Mouse (Mus musculus) left cerebral cortex, adult 18-20 months (tissue): ENCODE measurements around the gene Arrdc2. TPM values are rescaled to one million over a fixed set of nuclear protein-coding genes. Genes with fewer than 3 reads are reported as not detected.
A peak's percentile ranks its signal among the peaks of the same experiment; 100 is the strongest.
"Not testable (repeated sequence)": the region's sequence is repeated elsewhere in the genome, so short reads cannot be mapped to it uniquely, and the experiment has no call there.

Source experiments
- DNase-seq, 2 experiments: peaks; one replicate each; pipeline ENCODE4 v3.0.0; 2021 to 2022; ENCODE audit warnings: low spot score in 2 of 2, mixed read lengths in 1 of 2
- total RNA-seq, 2 experiments: library from RNA; stranded (reverse); gene quantifications; 2 replicates each; pipeline ENCODE4 v1.2.3; 2021

Gene Arrdc2
- total RNA-seq, 2 experiments from 2014 or later: 12.0 to 13.3 TPM

DNA sequence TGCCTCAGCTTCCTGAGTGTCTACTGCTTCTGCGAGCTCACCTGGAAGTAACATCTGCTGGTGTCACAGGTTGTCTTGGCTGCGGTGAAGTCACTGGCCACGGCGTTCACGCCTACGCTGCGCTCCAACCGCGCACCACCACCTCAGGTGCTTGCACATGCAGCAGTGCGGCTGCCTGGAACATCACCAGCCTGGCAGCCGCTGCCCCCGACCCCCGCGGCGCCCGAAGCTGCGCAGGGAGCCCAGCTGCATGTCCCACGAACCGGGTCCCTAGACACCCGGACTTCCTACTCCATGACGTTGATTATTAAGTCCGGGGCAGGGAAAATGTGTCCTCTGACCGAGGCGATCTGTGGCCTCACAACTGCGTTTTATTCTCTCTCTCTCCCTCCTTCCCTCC lies 3.0 kb upstream of the Arrdc2 start:
- no peak for DNase-seq

GRCm38 (mm10) chr8:70841147-70842072 lies 1.9 kb upstream of the Arrdc2 start:
- peak; percentile 90 to 94 for DNase-seq

GRCm38 (mm10) chr8:70840590-70840989 lies 1.1 kb upstream of the Arrdc2 start:
- DNase-seq: no peak

DNA sequence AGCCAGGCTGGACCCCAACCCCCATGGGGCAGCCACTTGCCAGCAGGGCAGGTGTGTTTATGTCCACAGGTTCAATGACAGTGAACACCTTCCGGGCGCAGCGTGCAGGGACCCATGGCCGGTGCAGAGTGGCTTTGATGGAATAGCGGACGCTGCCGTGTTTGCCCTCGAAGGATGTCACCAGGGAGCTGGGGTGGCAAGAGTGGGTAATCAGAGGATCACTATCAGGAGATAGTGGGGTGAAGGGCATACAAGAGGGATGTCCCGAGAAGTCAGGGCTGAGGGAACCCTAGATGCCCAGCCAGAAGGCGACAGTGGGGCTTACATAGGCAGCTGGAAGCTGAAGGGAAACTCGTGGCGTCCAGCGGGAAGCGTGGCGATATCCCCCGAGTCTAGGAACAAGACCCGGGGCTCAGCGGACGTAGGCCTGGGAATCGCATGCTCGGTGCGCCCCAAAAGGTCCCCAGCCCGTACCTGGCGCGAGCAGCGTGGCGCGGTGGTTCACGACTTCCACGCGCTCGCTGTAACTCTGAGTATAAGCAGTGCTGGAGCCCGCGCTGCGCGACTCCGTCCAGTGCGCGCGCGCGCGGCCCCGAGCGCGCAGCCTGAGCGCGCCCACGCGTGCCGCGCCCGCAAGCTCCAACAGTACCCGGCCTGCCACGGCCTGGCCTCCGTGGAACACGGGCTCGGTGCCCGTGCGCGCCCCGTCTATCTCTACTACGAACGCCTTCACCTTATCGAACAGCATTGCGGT lies 689 bp downstream of the Arrdc2 start:
- DNase-seq: no peak

- no peak for DNase-seq
Measured at GRCm38 (mm10) chr8:70836666-70837065, 2.9 kb downstream of the Arrdc2 start.

- DNase-seq: no peak
Measured at GRCm38 (mm10) chr8:70834071-70834470, 5.4 kb downstream of the Arrdc2 start.

GRCm38 (mm10) chr8:70833520-70833919 lies 6.0 kb downstream of the Arrdc2 start:
- peak; percentile 52 to 59 for DNase-seq

- DNase-seq: no peak
Measured at GRCm38 (mm10) chr8:70833018-70833482, 6.5 kb downstream of the Arrdc2 start.

GRCm38 (mm10) chr8:70832371-70832770 lies 7.1 kb downstream of the Arrdc2 start:
- DNase-seq: no peak

- DNase-seq: no peak
Measured at GRCm38 (mm10) chr8:70831517-70831916, 8.0 kb downstream of the Arrdc2 start.

- no peak for DNase-seq
Measured at GRCm38 (mm10) chr8:70827796-70828195, 11.7 kb downstream of the Arrdc2 start.

DNA sequence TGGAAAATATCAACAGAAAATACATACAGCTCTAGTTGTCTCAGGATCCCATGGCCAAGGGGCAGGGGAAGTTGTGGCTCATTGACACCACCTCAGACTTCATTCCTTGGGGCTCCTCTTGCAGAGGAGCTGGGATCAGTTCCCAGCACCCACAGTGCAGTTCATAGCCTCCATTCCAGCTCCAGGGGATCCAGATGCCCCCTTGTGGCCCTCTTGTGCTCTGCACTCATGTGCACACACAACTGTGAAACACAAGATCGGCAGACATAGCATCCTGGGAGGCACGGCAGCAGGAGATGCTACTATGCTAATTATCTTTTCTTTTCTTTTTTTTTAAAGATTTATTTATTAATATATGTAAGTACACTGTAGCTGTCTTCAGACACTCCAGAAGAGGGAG lies 12.5 kb downstream of the Arrdc2 start:
- no peak for DNase-seq

DNA sequence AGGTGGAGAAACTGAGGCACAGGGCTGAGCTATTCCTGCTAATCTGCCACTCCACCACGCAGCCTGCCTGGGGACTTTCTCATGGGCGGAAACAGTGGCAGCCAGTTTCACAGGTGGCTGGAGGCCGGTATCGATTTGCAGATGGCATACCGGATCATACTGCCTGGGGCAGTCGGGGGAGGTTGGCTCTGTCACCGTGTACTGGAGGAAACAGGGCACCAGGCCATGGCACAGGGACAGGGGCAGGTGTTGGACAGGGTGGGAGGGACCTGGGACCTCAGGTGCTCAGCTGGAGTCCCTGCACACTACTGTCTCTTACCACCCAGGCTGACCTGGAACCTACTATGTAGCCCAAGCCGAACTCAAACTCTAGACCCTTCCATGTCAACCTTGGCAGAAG lies 13.7 kb downstream of the Arrdc2 start:
- DNase-seq: no peak

GRCm38 (mm10) chr8:70823802-70824201 lies 15.7 kb downstream of the Arrdc2 start:
- no peak for DNase-seq

- DNase-seq: not testable (repeated sequence)
Measured at GRCm38 (mm10) chr8:70822594-70822993, 16.9 kb downstream of the Arrdc2 start.

- DNase-seq: peak in 1 of 2 experiments; percentile 56
Measured at GRCm38 (mm10) chr8:70821992-70822391, 17.5 kb downstream of the Arrdc2 start.

DNA sequence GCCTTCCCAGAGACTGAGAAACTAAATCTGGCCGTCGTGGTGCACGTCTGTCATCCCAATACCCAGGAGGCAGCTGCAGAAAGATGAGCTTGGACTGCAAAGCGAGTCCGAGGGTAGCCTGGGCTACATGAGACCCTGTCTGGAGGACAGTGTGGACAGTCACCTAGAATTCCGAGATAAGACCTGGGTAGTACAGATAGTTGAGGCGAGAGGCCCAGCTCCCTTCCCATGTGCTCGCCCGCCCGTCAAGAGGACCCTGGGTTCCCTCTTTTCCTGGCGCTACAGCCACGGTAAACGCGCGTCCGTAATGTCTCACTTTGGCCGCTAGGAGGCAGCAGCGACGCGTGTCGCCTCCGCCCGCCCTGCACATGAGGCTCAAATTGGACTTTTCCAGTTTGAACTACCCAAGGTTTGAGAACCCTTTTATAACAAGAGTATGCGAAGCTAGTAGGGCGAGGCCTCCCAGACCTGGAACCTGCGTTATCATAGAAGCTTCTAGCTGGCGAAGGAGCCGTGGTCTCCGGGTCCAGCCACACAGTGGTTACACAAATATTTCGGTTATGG lies 18.0 kb downstream of the Arrdc2 start:
- DNase-seq: peak; percentile 62 to 65

- DNase-seq: peak in 1 of 2 experiments; percentile 59
Measured at GRCm38 (mm10) chr8:70820101-70820935, 19.2 kb downstream of the Arrdc2 start.

- peak; percentile 50 to 51 for DNase-seq
Measured at GRCm38 (mm10) chr8:70816679-70817078, 22.8 kb downstream of the Arrdc2 start.

DNA sequence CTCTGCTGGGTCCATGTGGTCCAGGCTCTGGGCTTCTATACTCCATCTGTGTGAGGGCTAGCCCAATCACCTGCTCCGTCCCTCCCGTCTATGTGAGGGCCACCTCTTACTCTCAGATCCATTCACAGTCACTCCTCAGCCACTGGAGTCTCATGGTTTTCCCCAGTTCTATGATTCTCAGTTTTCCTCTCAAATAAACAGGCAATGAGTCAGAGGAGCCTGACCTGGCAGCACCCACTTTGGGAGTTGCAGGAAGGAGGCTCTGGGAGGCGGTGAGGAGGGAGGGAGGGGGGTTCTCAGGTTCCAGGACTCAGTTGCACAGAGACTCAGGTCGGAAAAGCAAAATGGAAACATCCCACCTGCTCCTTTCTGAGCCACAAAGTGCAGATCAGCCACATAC lies 26.6 kb downstream of the Arrdc2 start:
- no peak for DNase-seq

- DNase-seq: no peak
Measured at GRCm38 (mm10) chr8:70812055-70812454, 27.5 kb downstream of the Arrdc2 start.
